Mouse (Mus musculus) natural killer cell, adult 2 months (primary cell): ENCODE data around the gene Dbi.
A peak's percentile ranks its signal among the peaks of the same experiment; 100 is the strongest.

ENCODE experiments used
- DNase-seq, 2 experiments: peaks; one replicate each; pipeline ENCODE4 v3.0.0; 2022; ENCODE audit warnings: low spot score in 2 of 2

Gene Dbi

GRCm38 (mm10) chr1:120121930-120122530, 1.2 kb upstream of the Dbi start:
- DNase-seq: no peak

- DNase-seq: no peak
Observed at GRCm38 (mm10) chr1:120120141-120120968, 523 bp downstream of the Dbi start.

GRCm38 (mm10) chr1:120119389-120119788, 1.5 kb downstream of the Dbi start:
- no peak for DNase-seq

- no peak for DNase-seq
Observed at GRCm38 (mm10) chr1:120118854-120119253, 2.0 kb downstream of the Dbi start.

- DNase-seq: no peak
Observed at GRCm38 (mm10) chr1:120116106-120116505, 4.8 kb downstream of the Dbi start.

- DNase-seq: no peak
Observed at GRCm38 (mm10) chr1:120115671-120116081, 5.2 kb downstream of the Dbi start.

GRCm38 (mm10) chr1:120112251-120113187, 8.4 kb downstream of the Dbi start:
- no peak for DNase-seq

GRCm38 (mm10) chr1:120111766-120112165, 9.1 kb downstream of the Dbi start:
- no peak for DNase-seq

GRCm38 (mm10) chr1:120109741-120110432, 11.0 kb downstream of the Dbi start:
- DNase-seq: no peak

GRCm38 (mm10) chr1:120105556-120105959, 15.3 kb downstream of the Dbi start:
- no peak for DNase-seq

- no peak for DNase-seq
Observed at GRCm38 (mm10) chr1:120101227-120101609, 19.7 kb downstream of the Dbi start.

- no peak for DNase-seq
Observed at GRCm38 (mm10) chr1:120100456-120101226, 20.2 kb downstream of the Dbi start.

- peak; percentile 66 to 69 for DNase-seq
Observed at GRCm38 (mm10) chr1:120099483-120099882, 21.4 kb downstream of the Dbi start.

GRCm38 (mm10) chr1:120098327-120098726, 22.6 kb downstream of the Dbi start:
- peak; percentile 61 to 67 for DNase-seq

GRCm38 (mm10) chr1:120094920-120095319, 26.0 kb downstream of the Dbi start:
- no peak for DNase-seq

- peak; percentile 72 to 80 for DNase-seq
Observed at GRCm38 (mm10) chr1:120093482-120094134, 27.3 kb downstream of the Dbi start.

- no peak for DNase-seq
Observed at GRCm38 (mm10) chr1:120090880-120091570, 29.9 kb downstream of the Dbi start.

- DNase-seq: no peak
Observed at GRCm38 (mm10) chr1:120089180-120089579, 31.7 kb downstream of the Dbi start.

GRCm38 (mm10) chr1:120086644-120087043, 34.2 kb downstream of the Dbi start:
- no peak for DNase-seq

GRCm38 (mm10) chr1:120085696-120086095, 35.2 kb downstream of the Dbi start:
- DNase-seq: no peak
